Mouse (Mus musculus) hindbrain, postnatal 0 days (tissue): ENCODE results near the gene Sdhaf4. TPM values are rescaled to one million over a fixed set of nuclear protein-coding genes. Genes with fewer than 3 reads are reported as not detected.

Experiments
- ATAC-seq: fragments of 200-750 bp; cut with Nextera tagmentation; 2 replicates; pipeline ENCODE4 v1.8.0; 2017; ENCODE audit warnings: mild to moderate bottlenecking, moderate TSS enrichment, moderate library complexity
- DNase-seq: peaks from one replicate; pipeline ENCODE4 v3.0.0-alpha.2; 2015; ENCODE audit warnings: low spot score
- H3K27ac ChIP-seq: fragments of 300-500 bp; sonication (generic); 2 replicates; pipeline ENCODE4 v1.5.1; 2014; ENCODE audit warnings: mild to moderate bottlenecking
- H3K27me3 ChIP-seq: fragments of 300-500 bp; sonication (generic); 2 replicates; pipeline ENCODE4 v1.6.1; 2014; ENCODE audit warnings: low read length, mixed read lengths; ENCODE audit not compliant: insufficient read depth
- H3K36me3 ChIP-seq: fragments of 300-500 bp; sonication (generic); 2 replicates; pipeline ENCODE4 v1.6.1; 2014; ENCODE audit warnings: low read length, mixed read lengths; ENCODE audit not compliant: insufficient read depth
- H3K4me1 ChIP-seq: fragments of 300-500 bp; sonication (generic); 2 replicates; pipeline ENCODE4 v1.6.1; 2014; ENCODE audit warnings: antibody characterized with exemption, low read length, mixed read lengths; ENCODE audit not compliant: insufficient read depth
- H3K4me2 ChIP-seq: fragments of 300-500 bp; sonication (generic); 2 replicates; pipeline ENCODE4 v1.6.1; 2014; ENCODE audit warnings: low read depth, mild to moderate bottlenecking, low read length, moderate library complexity, mixed read lengths
- H3K4me3 ChIP-seq: fragments of 300-500 bp; sonication (generic); 2 replicates; pipeline ENCODE4 v1.5.1; 2014; ENCODE audit warnings: low read length
- H3K9ac ChIP-seq: fragments of 300-500 bp; sonication (generic); replicated peaks from 2 replicates; pipeline ENCODE4 v1.6.1; 2014; ENCODE audit warnings: mild to moderate bottlenecking, low read length, moderate library complexity, mixed read lengths
- H3K9me3 ChIP-seq: fragments of 300-500 bp; sonication (generic); 2 replicates; pipeline ENCODE4 v1.6.1; 2016; ENCODE audit warnings: low read length, mixed read lengths
- CTCF ChIP-seq: IDR thresholded peaks from 2 replicates; pipeline ENCODE4 v1.5.1; 2016; ENCODE audit warnings: antibody characterized with exemption, control low read depth, low read depth
- WGBS: fragments of 180-500 bp; shearing (Covaris S2); extraction: QIAGEN DNeasy Blood & Tissue Kit; methylation state at CpG from one replicate; pipeline ENCODE4 v1.1.7; 2014; 5-methylcytosine and 5-hydroxymethylcytosine counted together
- polyA plus RNA-seq: library from polyadenylated mRNA; unstranded; fragments of >200 nt; fragmentation: Nextera tagmentation; extraction: Ambion mirVana; gene quantifications from 2 replicates; pipeline ENCODE4 v1.2.1, GENCODE M21; 2015
- total RNA-seq: library from RNA; depleted of rRNA; stranded (reverse); fragments of >200 nt; gene quantifications from 2 replicates; pipeline ENCODE4 v1.2.3, GENCODE M21; 2014; rRNA removed

The Sdhaf4 gene
- total RNA-seq (33.5 and 46.9 TPM in 2 replicates), polyA plus RNA-seq (105 and 111 TPM in 2 replicates)

GRCm38 (mm10) chr1:24005070-24005804 is at the start of gene Sdhaf4:
Gene Sdhaf4, minus strand, starts transcription at chr1:24005656.
- Histone ChIP-seq H3K4me2 (peak within 1 kb of the TSS; percentile 70), H3K4me1 (no peaks in the 10 kb centered on the region), H3K36me3 (no peaks in the 10 kb centered on the region), H3K9me3 (no peaks in the 10 kb centered on the region), H3K9ac (peak within 1 kb of the TSS; percentile 70), H3K27ac (peak within 1 kb of the TSS; percentile 87), H3K4me3 (peak within 1 kb of the TSS; percentile 69), H3K27me3 (no peaks in the 10 kb centered on the region)
- ATAC-seq (peak; percentile 97), DNase-seq (peak; percentile 96)
- 1% methylated on average over 47 of the region's 47 CpGs for WGBS
- no peak for TF ChIP-seq CTCF

GRCm38 (mm10) chr1:24046730-24047510 is 41.5 kb upstream of the Sdhaf4 start:
- H3K9ac ChIP-seq, result no peak overlapping the region
- 67% methylated on average over 6 of the region's 6 CpGs for WGBS

GRCm38 (mm10) chr1:24045627-24046026 is 40.2 kb upstream of the Sdhaf4 start:
- no peaks in the 10 kb centered on the region for H3K27me3 ChIP-seq
- no peaks in the 10 kb centered on the region for H3K9me3 ChIP-seq
- H3K4me1 ChIP-seq, result no peaks in the 10 kb centered on the region
- WGBS, result 62% methylated on average over 5 of the region's 5 CpGs
- no peak for TF ChIP-seq CTCF
- ATAC-seq (no peak), DNase-seq (no peak)
- H3K9ac ChIP-seq, result no peak overlapping the region
- H3K36me3 ChIP-seq, result 0 out of 2 replicates have a peak, but pooled peaks cover 7% of the 10 kb centered on the region
- H3K4me2 ChIP-seq, result no peak overlapping the region
- no peak overlapping the region for H3K4me3 ChIP-seq
- no peak overlapping the region for H3K27ac ChIP-seq

More at GRCm38 (mm10) chr1:24046730-24047510, 41.5 kb upstream of the Sdhaf4 start:
- ATAC-seq (no peak), DNase-seq (no peak)
- Histone ChIP-seq H3K27ac (no peak overlapping the region), H3K9me3 (no peaks in the 10 kb centered on the region), H3K4me2 (no peak overlapping the region), H3K27me3 (no peaks in the 10 kb centered on the region), H3K36me3 (0 out of 2 replicates have a peak, but pooled peaks cover 7% of the 10 kb centered on the region), H3K4me1 (no peaks in the 10 kb centered on the region), H3K4me3 (no peak overlapping the region)
- TF ChIP-seq CTCF, result no peak

GRCm38 (mm10) chr1:24043007-24043406 is 37.6 kb upstream of the Sdhaf4 start:
- Histone ChIP-seq H3K4me3 (no peak overlapping the region), H3K4me2 (no peak overlapping the region), H3K9ac (no peak overlapping the region), H3K36me3 (peaks cover 7% of the 10 kb centered on the region; the same call in 1 of the 2 replicates), H3K9me3 (no peaks in the 10 kb centered on the region), H3K4me1 (no peaks in the 10 kb centered on the region), H3K27ac (no peak overlapping the region), H3K27me3 (no peaks in the 10 kb centered on the region)
- no peak for ATAC-seq
- DNase-seq, result no peak
- 29% methylated on average over 5 of the region's 5 CpGs for WGBS
- TF ChIP-seq CTCF, result no peak

GRCm38 (mm10) chr1:24033759-24034423 is 28.4 kb upstream of the Sdhaf4 start:
- Histone ChIP-seq H3K9me3 (no peaks in the 10 kb centered on the region), H3K27ac (no peak overlapping the region), H3K36me3 (peaks cover 4% of the 10 kb centered on the region; the same call in 1 of the 2 replicates), H3K4me3 (no peak overlapping the region), H3K4me1 (no peaks in the 10 kb centered on the region), H3K9ac (no peak overlapping the region), H3K27me3 (no peaks in the 10 kb centered on the region), H3K4me2 (no peak overlapping the region)
- 87% methylated on average over 2 of the region's 2 CpGs for WGBS
- peak; percentile 53; the same call in 1 of the 2 replicates for ATAC-seq
- TF ChIP-seq CTCF, result peak; percentile 60
- DNase-seq, result peak; percentile 57

- H3K9ac ChIP-seq, result no peak overlapping the region
- TF ChIP-seq CTCF, result no peak
- ATAC-seq, result no peak
- H3K4me1 ChIP-seq, result no peaks in the 10 kb centered on the region
- WGBS, result 85% methylated on average over 6 of the region's 6 CpGs
- no peaks in the 10 kb centered on the region for H3K9me3 ChIP-seq
- no peaks in the 10 kb centered on the region for H3K27me3 ChIP-seq
- no peak overlapping the region for H3K27ac ChIP-seq
- no peak for DNase-seq
- no peak overlapping the region for H3K4me3 ChIP-seq
- no peak overlapping the region for H3K4me2 ChIP-seq
- no peaks in the 10 kb centered on the region; the same call in 1 of the 2 replicates for H3K36me3 ChIP-seq
These were observed 5.4 kb upstream of the Sdhaf4 start for GRCm38 (mm10) chr1:24010821-24011220.
